Mouse (Mus musculus) heart, postnatal 0 days (tissue): Measurements from ENCODE around the gene Tcf7.

Source experiments
- CTCF ChIP-seq: IDR thresholded peaks from 2 replicates; pipeline ENCODE4 v1.5.1; 2016; ENCODE audit warnings: antibody characterized with exemption, control low read depth, low read depth
- EP300 ChIP-seq: IDR thresholded peaks from 2 replicates; pipeline ENCODE4 v1.6.1; 2016; ENCODE audit warnings: antibody characterized with exemption, low read depth

DNA sequence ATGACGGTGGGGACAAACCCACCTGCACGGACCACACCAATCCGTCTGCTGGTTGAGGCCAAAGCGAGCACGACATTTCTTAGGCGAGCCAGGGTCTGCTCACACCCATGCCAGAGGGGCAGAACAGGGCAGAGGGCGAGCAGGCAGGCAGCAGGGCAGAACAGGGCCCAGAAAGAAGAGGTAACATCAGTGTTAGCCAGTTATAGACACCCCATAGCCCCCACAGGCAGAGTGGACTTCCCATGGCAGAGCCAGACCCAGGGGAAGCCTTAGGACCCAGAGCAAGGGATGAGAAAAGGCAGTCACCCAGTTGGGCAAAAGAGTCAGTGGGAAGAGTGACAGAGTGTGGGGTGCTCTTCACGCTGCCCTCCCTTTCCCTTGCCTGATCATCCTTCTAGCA is 27.7 kb downstream of the Tcf7 start:
- no peak for TF ChIP-seq CTCF
- TF ChIP-seq EP300, result no peak
